Mouse (Mus musculus): ENCODE data around the gene Mastl. TPM values are rescaled to one million over a fixed set of nuclear protein-coding genes. Genes with fewer than 3 reads are reported as not detected.

Mastl gene
- total and polyA plus RNA-seq, 3 experiments = 8.0 to 8.2 TPM; not detected in 1

- Histone ChIP-seq H3K9me3 (replicated peaks; ENCODE audit: insufficient read depth, low read length) (no peaks in the 10 kb centered on the region), H3K27me3 (ENCODE audit: control insufficient read depth in 1 of 2, insufficient read depth in 2 of 2, low read length in 2 of 2) (no peaks in the 10 kb centered on the region), H3K4me1 (ENCODE audit: control insufficient read depth in 1 of 2, insufficient read depth in 2 of 2, low read length in 2 of 2) (peaks cover 2 to 4% of the 10 kb centered on the region in 2 experiments; a peak in 1 of 4 replicates), H3K9ac (ENCODE audit: control insufficient read depth, low read depth, low read length, poor library complexity, severe bottlenecking) (peak overlapping the region; percentile 83), H3K79me2 (ENCODE audit: control insufficient read depth, insufficient read depth, low read length, poor library complexity) (no peaks in the 10 kb centered on the region; the same call in none of the 2 replicates), H3K36me3 (ENCODE audit: control insufficient read depth in 1 of 2, insufficient read depth in 2 of 2, low read length in 2 of 2) (peaks cover 0 to 2% of the 10 kb centered on the region in 2 experiments; a peak in 2 of 4 replicates), H3K4me3 (ENCODE audit: control insufficient read depth in 1 of 2, insufficient read depth in 1 of 2, low read depth in 2 of 2, low read length in 2 of 2) (peak overlapping the region; percentile 60 to 91), H3K27ac (ENCODE audit: control insufficient read depth, low read depth, low read length) (peak overlapping the region; percentile 91)
- TF ChIP-seq TCF12 (IDR thresholded peaks at IDR 0.05; ENCODE audit: low read depth, low read length) (peak; percentile 39; the same call in 1 of the 2 replicates), HCFC1 (IDR thresholded peaks at IDR 0.05; ENCODE audit: low read depth, low read length) (peak; percentile 76), NELFE (IDR thresholded peaks at IDR 0.05; ENCODE audit: low read depth, low read length) (peak; percentile 68), TBP (IDR thresholded peaks at IDR 0.05; ENCODE audit: low read depth, low read length) (peak; percentile 62), ZKSCAN1 (IDR thresholded peaks at IDR 0.05; ENCODE audit: low read depth, low read length) (no peak), RCOR1 (IDR thresholded peaks at IDR 0.05; ENCODE audit: low read depth, low read length) (0 out of 2 replicates have a peak, but pooled peaks have one; percentile 19), MYB (IDR thresholded peaks at IDR 0.05; ENCODE audit: low read depth, low read length) (no peak), UBTF (IDR thresholded peaks at IDR 0.05; ENCODE audit: borderline replicate concordance, insufficient read depth, low read depth, low read length) (no peak), ZNF384 (IDR thresholded peaks at IDR 0.05; ENCODE audit: low read depth, low read length) (no peak), KAT2A (conservative IDR thresholded peaks at IDR 0.05; ENCODE audit: low read depth, low read length) (no peak), MXI1 (IDR thresholded peaks at IDR 0.05; ENCODE audit: low read depth, low read length) (peak; percentile 47; the same call in 1 of the 2 replicates), CTCF (IDR thresholded peaks at IDR 0.05 in 2 of 3, conservative IDR thresholded peaks at IDR 0.05 in 1 of 3; ENCODE audit: control insufficient read depth in 1 of 3, insufficient read depth in 1 of 3, low read depth in 2 of 3, low read length in 3 of 3, poor library complexity in 1 of 3, severe bottlenecking in 1 of 3) (peak in 2 of 3 experiments; percentile 27 to 46; a peak in 3 of 6 replicates), ETS1 (IDR thresholded peaks at IDR 0.05; ENCODE audit: low read depth, low read length) (peak; percentile 46; the same call in 1 of the 2 replicates), ELF1 (IDR thresholded peaks at IDR 0.05; ENCODE audit: low read depth, low read length) (peak; percentile 66; the same call in 1 of the 2 replicates), POLR2A (IDR thresholded peaks at IDR 0.05; ENCODE audit: control insufficient read depth in 1 of 2, insufficient read depth in 1 of 2, low read depth in 1 of 2, low read length in 2 of 2, poor library complexity in 1 of 2) (peak; percentile 69 to 74; a peak in 2 of 4 replicates), GATA1 (IDR thresholded peaks at IDR 0.05; ENCODE audit: low read depth, low read length) (0 out of 2 replicates have a peak, but pooled peaks have one; percentile 12), TAL1 (IDR thresholded peaks at IDR 0.05; ENCODE audit: low read length) (peak; percentile 25; the same call in 1 of the 2 replicates), JUND (IDR thresholded peaks at IDR 0.05; ENCODE audit: low read depth, low read length) (no peak), SIN3A (IDR thresholded peaks at IDR 0.05; ENCODE audit: low read length) (peak; percentile 80), POLR2AphosphoS2 (IDR thresholded peaks at IDR 0.05; ENCODE audit: low read length) (peak; percentile 56; the same call in 1 of the 2 replicates), USF2 (IDR thresholded peaks at IDR 0.05; ENCODE audit: borderline replicate concordance in 1 of 2, insufficient read depth in 1 of 2, low read depth in 1 of 2, low read length in 2 of 2) (no peak)
- peak; percentile 94 for DNase-seq (ENCODE audit: low read depth, low spot score)
Observed at GRCm38 (mm10) chr2:23068894-23069744, 86.7 kb downstream of the Mastl start.

Data from MEL (cell line).